Mouse (Mus musculus) megakaryocyte, adult 5-6 weeks (primary cell): Measurements from ENCODE around the gene Ccdc141. TPM values are rescaled to one million over a fixed set of nuclear protein-coding genes. Genes with fewer than 3 reads are reported as not detected.

ENCODE experiments used
- ATAC-seq: 2 replicates; pipeline ENCODE4 v1.8.0; 2016; ENCODE audit warnings: mild to moderate bottlenecking, inconsistent platforms; ENCODE audit not compliant: poor library complexity, severe bottlenecking
- total RNA-seq, 2 experiments: library from RNA; stranded (forward) in 1 of 2; stranded (reverse) in 1 of 2; fragments of 153-499, 151-499 nt in 1 of 2; fragments of 221-1000, 200-1000 nt in 1 of 2; gene quantifications; 2 replicates each; pipeline versions ENCODE4 v1.2.3 to v1.2.4; 2015 to 2017

Ccdc141 gene
- total RNA-seq (2015) = 0.07 TPM in 1 of 2 replicates, not detected in the other
- total RNA-seq (2017) = 0.07 TPM in 1 of 2 replicates, not detected in the other

DNA sequence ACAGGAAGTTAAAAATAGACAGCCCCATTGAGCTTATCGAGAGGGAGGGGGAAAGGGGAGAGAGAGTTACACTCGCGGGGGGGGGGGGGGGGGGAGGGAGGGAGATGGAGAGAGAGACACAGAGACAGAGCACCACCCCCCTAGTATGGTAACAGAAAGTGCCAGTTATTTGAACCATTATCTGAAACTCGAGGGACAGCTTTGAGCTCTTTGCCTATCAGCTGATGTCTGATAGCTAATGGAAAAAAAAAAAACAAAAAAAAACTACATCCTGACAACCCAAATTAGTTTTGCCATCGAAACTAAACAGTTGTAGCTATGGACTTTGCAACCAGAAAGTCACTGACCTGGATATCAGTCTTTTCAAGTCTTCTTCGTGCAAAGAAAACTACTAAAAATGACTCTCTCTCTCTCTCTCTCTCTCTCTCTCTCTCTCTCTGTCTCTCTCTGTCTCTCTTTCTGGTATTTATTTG, at the start of gene Ccdc141:
TSS of gene Ccdc141 (minus strand) at position 4 of the 473 bp plus-strand sequence.
- no peak for ATAC-seq

DNA sequence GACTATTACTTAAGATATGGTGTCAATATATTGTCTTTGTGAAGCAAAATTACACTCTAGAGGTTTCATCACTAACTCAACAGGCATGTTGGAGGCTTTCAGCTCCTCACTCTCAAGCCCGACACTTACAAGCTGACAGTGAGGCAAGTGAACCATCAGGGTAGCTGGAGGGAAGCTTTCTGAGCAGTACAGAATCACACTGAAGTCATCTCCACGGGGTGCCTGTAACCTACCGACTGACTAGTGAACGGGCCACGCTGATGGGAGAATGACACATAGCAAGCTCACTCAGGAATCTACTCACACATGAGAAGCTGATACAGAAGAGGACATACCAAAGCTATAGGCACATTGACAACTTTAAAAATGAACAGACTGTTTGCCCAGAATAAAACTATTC, 42.4 kb upstream of the Ccdc141 start:
- no peak for ATAC-seq

DNA sequence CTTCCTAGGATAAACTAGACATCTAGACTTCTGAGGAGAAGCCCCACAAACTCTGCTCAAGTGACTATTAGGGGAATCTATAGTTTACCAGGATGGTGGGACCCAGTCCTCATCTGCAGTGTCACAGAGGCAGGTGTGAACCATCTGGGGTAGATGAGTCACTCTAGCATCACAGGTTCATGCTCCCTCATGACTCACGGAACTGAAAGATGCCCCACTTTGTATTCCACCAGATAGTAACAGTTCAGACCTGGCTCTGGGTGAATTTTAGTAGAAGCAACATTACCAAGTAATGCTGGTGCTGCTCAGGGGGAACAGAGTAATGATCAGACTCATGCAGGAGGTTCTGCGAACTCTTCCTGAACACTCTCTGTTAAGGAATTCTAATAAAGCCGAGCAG, 36.5 kb upstream of the Ccdc141 start:
- no peak for ATAC-seq

DNA sequence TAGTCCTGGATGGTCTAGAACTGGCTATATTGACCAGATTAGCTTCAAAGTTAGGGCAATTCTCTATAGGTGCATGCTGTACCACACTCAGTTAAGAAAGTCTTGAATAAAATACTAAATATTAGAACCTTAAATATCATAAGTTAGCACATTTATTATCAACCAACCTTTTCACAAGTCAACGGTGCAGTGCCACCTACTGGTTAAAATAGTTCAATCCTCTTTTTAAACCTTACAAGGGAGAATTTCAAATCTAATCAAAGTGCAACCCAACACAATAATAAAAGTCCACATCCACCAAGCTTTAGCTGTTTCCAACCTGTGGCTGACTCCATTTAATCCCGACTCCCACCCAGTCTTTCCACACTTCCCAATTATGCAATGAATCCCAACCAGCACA, 33.5 kb upstream of the Ccdc141 start:
- 0 out of 2 replicates have a peak, but pooled peaks have one; percentile 27 for ATAC-seq

DNA sequence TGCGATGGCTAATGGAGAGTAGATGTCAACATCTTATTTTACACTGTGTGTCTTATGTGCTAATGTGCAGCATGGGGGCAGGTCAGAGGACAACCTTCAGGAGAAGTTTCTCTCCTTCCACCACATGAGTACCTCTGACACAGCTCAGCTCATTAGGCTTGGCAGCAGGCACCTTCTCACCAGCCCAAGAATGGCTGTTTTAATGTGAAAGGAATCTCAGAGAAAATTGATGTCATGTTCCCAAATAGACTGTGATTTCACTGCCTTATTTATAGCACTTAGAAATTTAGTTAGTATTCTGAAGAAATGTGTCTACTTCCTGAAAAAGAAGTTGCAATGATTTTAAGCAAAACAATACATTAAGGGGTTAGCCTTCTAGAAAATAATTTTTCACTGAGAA, 31.5 kb upstream of the Ccdc141 start:
- no peak for ATAC-seq

DNA sequence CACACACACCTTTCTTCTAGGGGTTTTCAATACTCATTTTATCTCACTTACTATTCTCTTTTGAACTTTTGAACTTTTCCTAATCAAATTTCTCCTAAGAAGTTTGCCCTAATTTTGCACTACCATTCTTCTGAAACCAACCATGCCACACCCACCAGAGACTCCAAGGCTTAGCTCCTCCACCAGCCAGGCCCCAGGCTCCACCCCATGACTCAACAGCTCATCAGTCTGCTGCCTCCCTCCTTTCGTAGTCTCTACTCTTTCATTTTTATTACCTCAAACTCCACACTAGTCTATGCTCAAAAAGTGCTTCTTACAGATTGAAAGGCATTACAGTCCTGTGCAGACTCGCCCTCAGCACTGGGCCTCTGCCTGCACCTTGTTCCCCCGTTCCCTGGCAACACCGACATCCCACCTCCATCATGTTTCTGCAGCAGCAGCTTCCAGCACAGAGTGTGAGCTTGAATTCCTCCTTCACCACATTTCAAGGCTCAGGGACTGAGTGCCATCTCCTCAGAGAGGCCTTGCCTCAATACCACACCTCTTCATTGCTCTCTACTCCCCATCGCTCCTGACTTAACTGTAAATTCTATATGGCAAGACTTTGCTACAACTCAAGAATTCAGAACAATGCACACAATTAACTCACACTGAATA, 30.6 kb upstream of the Ccdc141 start:
- ATAC-seq = 0 out of 2 replicates have a peak, but pooled peaks have one; percentile 27

DNA sequence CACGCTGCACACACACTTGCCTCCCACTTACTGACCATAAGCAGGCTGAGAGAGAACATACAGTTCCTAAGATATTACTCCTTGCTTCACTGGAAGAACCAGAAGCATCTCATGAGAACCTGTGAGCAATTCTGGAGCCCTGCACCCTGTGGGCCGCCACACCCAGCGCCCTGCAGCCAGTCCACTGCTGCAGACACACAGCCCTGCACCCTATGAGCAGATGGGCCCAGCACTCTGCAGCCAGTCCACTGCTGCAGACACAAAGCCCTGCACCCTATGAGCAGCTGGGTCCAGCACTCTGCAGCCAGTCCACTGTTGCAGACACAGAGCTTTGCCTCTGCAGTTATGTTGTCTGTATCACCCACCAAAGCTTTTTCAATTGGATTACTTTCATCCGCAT, 29.9 kb upstream of the Ccdc141 start:
- no peak for ATAC-seq

DNA sequence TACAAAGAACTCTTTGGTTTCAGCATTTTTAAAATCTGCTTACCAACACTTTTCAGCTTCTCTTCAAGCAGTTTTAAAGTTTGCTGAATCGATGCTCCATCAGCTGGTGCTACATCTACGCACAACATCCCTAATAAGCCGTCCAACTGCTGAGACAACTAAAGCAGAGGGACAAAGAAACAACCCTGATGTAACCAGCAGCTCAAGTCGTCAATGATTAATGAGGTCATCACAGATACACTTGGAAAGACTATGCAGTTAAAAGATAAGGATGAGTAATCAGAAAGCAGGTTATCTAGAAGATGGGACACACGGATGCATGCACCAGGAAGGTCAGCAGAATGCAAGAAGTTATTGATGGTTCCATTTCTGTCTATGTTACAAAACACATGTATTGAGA, 27.8 kb upstream of the Ccdc141 start:
- ATAC-seq = no peak

DNA sequence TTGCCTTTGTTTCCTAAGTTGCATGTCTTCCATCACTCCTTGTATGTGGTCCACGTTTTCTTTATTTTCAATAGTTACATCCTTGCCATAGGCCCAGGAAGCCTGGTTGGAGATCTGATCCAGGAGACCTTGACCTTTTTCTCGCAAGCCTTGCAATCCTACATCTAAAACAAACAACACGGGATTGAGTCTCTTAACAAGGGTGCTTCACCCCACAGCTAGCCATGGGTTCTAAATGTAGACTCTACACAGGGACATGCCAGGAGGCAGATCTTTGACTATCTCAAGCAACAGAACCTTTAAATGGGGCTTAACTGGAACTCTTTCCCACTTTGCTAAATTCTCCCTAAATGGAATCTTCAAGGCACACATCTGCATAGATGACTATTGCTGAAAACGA, 26.4 kb upstream of the Ccdc141 start:
- ATAC-seq = no peak

DNA sequence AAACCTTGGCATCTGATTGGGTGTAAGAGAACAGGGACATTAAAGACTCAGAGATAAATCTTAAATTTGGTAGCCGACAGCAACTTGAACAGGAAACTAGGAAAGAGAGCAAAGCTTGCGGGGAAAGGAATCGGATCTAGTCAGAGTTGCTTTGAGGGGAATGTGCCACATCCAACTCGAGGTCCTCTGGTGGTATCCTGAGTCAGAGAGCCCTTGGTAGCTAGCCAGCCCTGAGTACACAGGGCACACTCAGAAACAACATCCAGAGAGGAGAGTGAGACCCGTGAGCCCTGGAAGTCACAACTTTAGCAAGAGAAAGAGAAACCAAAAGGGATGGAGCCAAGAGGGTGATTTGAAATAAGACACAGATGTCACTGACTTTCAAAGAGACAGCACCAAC, 24.6 kb upstream of the Ccdc141 start:
- no peak for ATAC-seq

DNA sequence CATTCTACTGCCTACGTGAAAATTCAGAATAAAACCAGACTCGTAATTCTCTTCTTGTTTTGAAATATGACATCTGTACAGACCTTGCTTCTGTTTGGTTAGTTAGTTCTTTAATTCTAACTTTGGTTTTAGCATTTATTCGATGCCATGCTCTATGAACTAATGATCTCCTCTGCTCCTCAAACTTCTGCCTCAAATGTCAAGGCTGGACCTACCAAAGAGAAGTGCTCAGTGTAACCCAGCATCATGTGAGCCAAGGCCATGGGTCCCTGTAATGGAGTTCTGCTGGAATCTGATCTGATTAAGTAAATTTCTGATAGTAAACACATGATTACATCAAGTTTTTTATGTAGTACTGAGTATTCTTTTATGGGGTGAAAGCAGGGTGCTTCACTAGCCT, 21.4 kb upstream of the Ccdc141 start:
- no peak for ATAC-seq

DNA sequence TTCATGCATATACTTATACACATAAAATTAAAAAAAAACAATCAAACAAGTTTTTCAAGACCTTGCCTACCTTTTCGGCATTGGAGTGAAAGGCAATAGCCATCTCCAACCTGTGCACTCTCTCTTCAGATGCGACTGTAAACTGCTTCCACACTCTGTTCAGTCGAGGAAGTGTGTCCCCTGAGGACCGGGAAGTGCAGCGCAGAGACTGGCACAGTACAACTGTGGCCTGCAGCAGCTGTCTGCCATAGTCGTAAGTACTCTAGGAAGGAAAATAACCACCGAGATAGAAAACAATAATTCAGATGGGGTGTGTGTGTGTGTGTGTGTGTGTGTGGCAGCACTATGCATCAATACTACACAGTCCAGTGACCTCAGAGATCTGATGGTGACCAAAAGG, 20.5 kb upstream of the Ccdc141 start:
- no peak for ATAC-seq

DNA sequence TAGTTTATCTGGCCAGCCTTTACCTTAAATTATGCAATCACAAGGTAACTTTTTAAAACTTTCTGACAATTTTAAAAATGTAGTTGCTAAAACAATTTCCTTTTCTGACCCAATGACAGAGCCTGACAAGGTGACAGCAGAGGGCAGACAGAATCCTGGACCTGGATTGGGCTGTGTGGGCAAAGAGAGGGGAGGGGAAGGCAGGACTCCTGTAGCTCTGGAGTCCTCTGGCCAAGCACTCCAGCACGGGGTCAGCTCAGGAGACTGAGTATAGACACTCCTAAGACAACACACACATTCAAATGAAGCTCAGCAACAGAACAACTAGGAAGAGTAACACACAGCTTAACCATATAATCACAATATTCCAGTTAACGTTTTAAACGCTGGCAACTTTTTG, 19.9 kb upstream of the Ccdc141 start:
- ATAC-seq = no peak

DNA sequence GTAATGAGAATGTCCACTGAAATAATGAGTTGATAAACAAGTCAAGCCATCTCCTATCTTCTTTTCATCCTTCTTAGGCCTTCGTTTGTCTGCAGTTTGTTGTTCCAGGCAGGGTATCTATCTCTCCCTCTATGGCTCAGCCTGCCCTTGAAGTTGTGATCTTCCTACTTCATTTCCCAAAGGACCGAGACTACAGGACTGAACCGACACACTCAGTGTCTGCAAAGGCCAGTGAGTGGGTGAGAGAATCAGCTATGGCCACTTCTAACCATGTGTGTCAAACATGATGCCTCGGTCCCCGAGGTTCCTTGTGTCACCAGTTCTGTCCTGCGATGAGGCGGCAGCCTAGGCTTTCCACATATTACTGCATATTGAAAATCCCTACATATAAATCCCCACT, 19.2 kb upstream of the Ccdc141 start:
- ATAC-seq = no peak

DNA sequence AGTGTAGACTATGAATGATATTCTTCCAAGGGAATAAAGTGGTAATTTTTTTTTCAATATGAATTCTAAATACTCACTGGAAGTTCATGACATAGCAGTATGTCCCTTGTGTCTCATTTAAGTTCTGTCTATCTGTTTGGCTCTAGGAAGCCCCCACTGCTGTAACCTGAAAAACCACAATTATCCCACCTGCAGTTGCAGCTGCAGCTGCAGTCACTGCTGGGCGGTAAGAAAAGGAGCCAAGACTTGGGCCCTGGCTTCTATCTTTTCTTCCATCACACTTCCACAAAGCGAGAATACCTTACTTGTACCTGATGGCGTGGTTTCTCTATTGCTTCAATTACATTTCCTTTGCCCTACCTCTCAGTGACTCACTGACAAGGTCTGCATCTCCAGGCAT, 17.1 kb upstream of the Ccdc141 start:
- no peak for ATAC-seq

DNA sequence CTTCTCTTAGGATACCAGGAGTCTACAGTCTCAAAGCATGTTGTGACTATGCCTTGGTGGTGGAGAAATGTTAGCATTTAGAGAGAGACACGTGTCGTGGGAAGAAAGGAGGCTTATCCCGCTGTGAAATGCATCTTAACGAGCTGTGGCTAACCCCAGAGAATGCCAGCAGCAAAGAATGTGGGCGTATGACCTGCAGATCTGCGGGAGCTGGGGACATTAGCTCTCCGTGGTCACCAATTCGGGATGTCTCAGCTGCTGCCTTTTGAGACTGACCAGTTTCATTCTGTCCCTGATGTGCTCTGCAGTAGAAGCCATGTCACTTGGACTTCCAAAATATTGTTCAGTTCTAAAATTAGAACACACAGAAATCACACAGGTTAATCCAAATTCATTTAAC, 16.5 kb upstream of the Ccdc141 start:
- no peak for ATAC-seq

DNA sequence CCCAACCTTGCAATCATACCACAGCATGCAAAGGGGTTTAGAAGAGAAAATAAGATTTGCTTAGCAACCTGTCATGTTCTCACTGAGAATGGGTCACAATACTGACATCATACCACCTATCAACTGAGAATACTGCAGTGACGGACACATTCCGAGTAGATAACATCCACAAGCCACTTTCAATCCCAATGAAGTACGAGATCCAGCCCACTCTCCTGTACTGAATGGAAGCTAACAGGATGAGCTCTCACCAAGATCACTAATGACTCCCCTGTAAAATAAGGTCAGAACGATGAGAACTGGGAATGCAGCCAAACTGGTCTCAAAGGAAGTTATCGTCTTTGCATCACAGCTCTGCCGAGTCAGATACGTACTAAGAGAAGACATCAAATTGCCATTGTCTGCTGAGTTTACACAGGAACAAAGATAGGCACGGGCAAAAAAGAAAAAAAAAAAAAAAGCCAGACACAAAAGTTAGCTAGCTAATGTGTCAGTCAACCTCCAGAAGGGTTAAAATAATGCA, 13.7 kb upstream of the Ccdc141 start:
- ATAC-seq = no peak

DNA sequence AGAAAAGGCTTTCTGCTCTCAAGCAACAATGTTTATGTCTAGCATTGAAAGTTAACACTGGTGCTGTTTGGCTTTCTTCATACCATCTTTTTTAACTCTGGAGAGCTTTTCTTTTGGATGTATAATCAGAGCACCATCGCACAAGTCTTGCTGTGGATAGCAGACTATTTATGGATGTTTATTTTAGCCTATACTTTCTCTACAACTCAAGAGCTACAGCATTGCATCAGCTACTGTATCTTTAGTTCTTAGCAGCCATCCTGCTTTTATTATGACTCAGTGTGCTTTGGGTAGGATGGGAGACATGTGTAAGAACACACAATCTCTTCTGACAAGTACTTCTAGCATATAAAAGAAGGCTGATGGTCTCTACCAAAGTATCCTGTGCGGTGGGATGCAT, 13.2 kb upstream of the Ccdc141 start:
- no peak for ATAC-seq

DNA sequence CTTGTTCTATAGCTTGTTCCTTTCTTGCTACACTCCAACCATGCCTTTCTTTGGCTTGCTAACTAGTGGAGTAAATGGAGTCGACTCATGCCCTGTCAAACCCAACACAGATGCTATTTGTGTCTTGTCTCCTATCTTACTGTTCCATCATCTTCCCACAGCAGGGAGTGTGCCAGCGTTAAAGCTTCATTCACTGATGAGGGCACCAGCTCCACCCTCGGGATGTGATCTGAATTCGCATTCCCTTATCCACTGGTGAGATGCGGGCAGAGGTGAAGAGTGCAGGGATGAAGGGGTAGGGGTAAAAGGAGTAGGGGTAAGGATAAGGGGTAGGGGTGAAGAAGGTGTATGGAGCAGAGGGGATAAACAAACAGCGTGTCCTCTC, 12.6 kb upstream of the Ccdc141 start:
- ATAC-seq = no peak

DNA sequence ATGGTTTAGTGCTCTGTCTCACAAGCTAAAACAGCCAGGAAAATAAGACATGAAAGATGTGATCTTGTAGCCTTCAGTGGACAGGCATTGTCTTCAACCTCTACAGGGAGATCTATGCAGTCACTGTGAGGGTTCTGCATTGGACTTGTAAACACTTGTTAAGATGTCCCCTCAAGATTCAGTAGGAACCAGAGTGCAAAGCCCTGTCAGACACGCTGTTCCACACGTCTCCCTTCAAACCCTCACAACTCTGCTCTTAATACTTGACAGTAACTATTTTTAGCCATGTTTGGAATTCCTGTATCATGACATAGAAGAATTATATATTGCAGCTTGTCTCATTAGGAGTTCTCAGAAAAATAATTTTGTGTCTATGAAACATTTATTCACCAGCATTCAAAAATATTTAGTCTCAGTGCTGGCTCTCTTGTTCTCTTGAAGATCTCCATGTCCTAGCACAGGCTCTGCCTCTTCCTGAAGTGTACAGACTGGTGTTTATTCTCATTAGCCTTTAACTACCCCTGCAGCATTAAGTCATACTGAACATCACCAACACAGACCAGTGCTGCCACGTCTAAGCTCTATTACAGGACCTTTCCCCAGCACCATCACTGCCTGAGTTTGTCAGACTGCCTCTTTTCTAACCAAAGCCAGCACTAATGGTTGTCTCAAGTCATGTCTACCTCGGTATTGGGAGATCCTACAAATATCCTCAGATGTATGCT, 12.0 kb upstream of the Ccdc141 start:
- ATAC-seq = no peak

DNA sequence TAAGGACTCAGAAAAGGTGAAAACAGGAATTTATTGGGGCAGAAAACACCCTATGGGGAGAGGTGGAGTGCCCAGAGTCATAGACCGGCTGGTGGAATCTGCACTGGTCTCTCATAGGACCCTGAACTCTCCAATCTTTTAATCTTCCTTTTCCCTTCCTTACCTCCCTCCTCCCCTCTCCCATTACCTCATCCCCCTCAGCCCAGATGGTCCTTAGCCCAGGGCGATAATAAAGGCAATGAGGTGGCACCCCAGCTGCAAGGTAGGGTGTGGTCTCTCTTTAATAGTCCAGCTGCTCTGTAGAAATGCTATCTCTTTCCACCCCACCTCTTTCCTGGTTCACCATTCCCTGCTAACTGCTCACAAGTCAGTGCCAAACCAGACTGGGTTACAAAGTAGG, 7.0 kb upstream of the Ccdc141 start:
- peak; percentile 22 for ATAC-seq

DNA sequence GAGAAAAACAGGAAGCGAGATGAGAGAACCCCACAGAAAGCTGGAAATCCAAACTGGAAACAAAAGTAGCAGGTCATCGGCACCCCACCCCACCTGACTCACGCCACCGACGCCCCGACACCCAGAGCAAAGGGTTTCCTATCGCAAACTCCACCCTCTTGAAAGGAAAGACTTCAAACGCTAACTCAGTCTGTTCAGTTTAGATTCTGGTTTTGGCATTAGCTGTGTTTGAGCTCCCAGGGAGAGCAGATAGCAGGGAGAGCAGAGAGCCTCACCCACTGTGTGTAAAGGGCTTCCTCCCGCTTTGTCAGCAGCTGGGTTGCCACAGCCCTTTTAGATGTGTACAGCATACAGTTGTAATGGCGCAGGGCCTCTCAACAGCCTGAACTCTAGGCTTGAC, 6.0 kb upstream of the Ccdc141 start:
- peak; percentile 64 for ATAC-seq
